Comparison of ENCODE assay signal across 19 mouse cellular contexts in genomic region chr17:84101652-84102051, GRCm38 (mm10).
A peak's percentile ranks its signal among the peaks of the same experiment; 100 is the strongest.
DNase-seq lines count a peak whose midpoint lies in the region; ATAC-seq and TF ChIP-seq lines count a peak whose summit lies in the region.
"Had no signal": no experiment of that assay in that cellular context is flagged by ENCODE, and none has a peak within 500 bp of the region (broad histone marks: within the 10 kb centered on the region; RNA-seq: fewer than 3 reads in every experiment).

No protein-coding gene starts in this region.

- H3K4me1 ChIP-seq in kidney, adult 2 months (ENCODE audit: control insufficient read depth, insufficient read depth, low read length): 0 out of 2 replicates have a peak, but pooled peaks cover 7% of the 10 kb centered on the region
- H3K4me1 ChIP-seq in spleen, adult 2 months (ENCODE audit: control insufficient read depth, insufficient read depth, insufficient read length): peaks cover 14% of the 10 kb centered on the region; the same call in 1 of the 2 replicates
- H3K4me1 ChIP-seq in limb, embryonic 10.5 days: peaks cover 45% of the 10 kb centered on the region
- peaks cover 25% of the 10 kb centered on the region for H3K4me1 ChIP-seq in stomach, embryonic 16.5 days (ENCODE audit: control insufficient read depth, insufficient read depth, low read length)

- H3K27ac ChIP-seq in kidney, adult 2 months (ENCODE audit: insufficient read depth, low read depth, low read length): 0 out of 2 replicates have a peak overlapping the region, but pooled peaks have one; percentile 18
- peak overlapping the region; percentile 73 for H3K27ac ChIP-seq in spleen, adult 2 months (ENCODE audit: insufficient read depth, low read length)
- H3K27ac ChIP-seq in limb, embryonic 10.5 days: 0 out of 2 replicates have a peak overlapping the region, but pooled peaks have one; percentile 3
- peak overlapping the region; percentile 46; the same call in 1 of the 2 replicates for H3K27ac ChIP-seq in stomach, embryonic 16.5 days (ENCODE audit: low read length)
- H3K27ac ChIP-seq: heart, embryonic 15.5 days; hindbrain, embryonic 12.5 days; midbrain, embryonic 15.5 days had no signal

- no peak for DNase-seq in kidney, adult 2 months
- DNase-seq in kidney, adult 9 months: no peak
- no peak for DNase-seq in spleen, adult 2 months (ENCODE audit: low read depth in 1 of 2, low spot score in 2 of 2)
- no peak for DNase-seq in spleen, postnatal 14 days (ENCODE audit: low spot score in 2 of 2)
- DNase-seq in limb, embryonic 10.5 days (ENCODE audit: low spot score): no peak
- no peak for DNase-seq in embryo, embryonic 10 days (ENCODE audit: low spot score)
- DNase-seq: adrenal gland, adult 2 months; cerebellum, adult 8-10 months; gastrocnemius, postnatal 14 days; kidney, adult 11 months; kidney, postnatal 4 days; lung, postnatal 36 days; thymus, postnatal 14 days had no signal

- no peaks in the 10 kb centered on the region for H3K36me3 ChIP-seq in kidney, adult 2 months (ENCODE audit: control insufficient read depth, insufficient read depth, low read length)
- no peaks in the 10 kb centered on the region for H3K36me3 ChIP-seq in spleen, adult 2 months (ENCODE audit: control insufficient read depth, insufficient read depth, low read length)
- H3K36me3 ChIP-seq in limb, embryonic 10.5 days: no peaks in the 10 kb centered on the region
- no peaks in the 10 kb centered on the region for H3K36me3 ChIP-seq in stomach, embryonic 16.5 days (ENCODE audit: control insufficient read depth, insufficient read depth, low read length)
- H3K36me3 ChIP-seq: G1E; heart, embryonic 15.5 days; hindbrain, embryonic 12.5 days; midbrain, embryonic 15.5 days had no signal

- TF ChIP-seq CTCF in kidney, adult 2 months (conservative IDR thresholded peaks at IDR 0.05; ENCODE audit: insufficient read depth, insufficient read length, low read depth, low read length): no peak
- no peak for TF ChIP-seq CTCF in spleen, adult 2 months (IDR thresholded peaks at IDR 0.05; ENCODE audit: extremely low read depth, insufficient read depth, insufficient read length, insufficient replicate concordance)

- no peak for TF ChIP-seq POLR2A in kidney, adult 2 months (IDR thresholded peaks at IDR 0.05; ENCODE audit: low read depth, low read length)
- TF ChIP-seq POLR2A in spleen, adult 2 months (IDR thresholded peaks at IDR 0.05; ENCODE audit: low read depth, low read length): no peak

- no peak overlapping the region for H3K4me2 ChIP-seq in stomach, embryonic 16.5 days (ENCODE audit: low read depth, low read length)
- H3K4me2 ChIP-seq: heart, embryonic 15.5 days; hindbrain, embryonic 12.5 days; midbrain, embryonic 15.5 days had no signal

- no peak overlapping the region for H3K9ac ChIP-seq in stomach, embryonic 16.5 days (ENCODE audit: low read length)
- H3K9ac ChIP-seq: heart, embryonic 15.5 days; hindbrain, embryonic 12.5 days; midbrain, embryonic 15.5 days had no signal

- ATAC-seq in stomach, embryonic 16.5 days (ENCODE audit: insufficient read depth, low FRiP score): no peak
- ATAC-seq: midbrain, embryonic 15.5 days had no signal

- no peaks in the 10 kb centered on the region for H3K9me3 ChIP-seq in limb, embryonic 10.5 days (replicated peaks)
- H3K9me3 ChIP-seq in stomach, embryonic 16.5 days (replicated peaks; ENCODE audit: control insufficient read depth, low read length): no peaks in the 10 kb centered on the region
- H3K9me3 ChIP-seq: G1E; heart, embryonic 15.5 days; hindbrain, embryonic 12.5 days; midbrain, embryonic 15.5 days had no signal

- WGBS in kidney, adult 2 months: 71% methylated on average over 1 of the region's 1 CpGs
- WGBS in spleen, adult 2 months: 67% methylated on average over 1 of the region's 1 CpGs
- 59% methylated on average over 1 of the region's 1 CpGs for WGBS in limb, embryonic 10.5 days
- WGBS in stomach, embryonic 16.5 days: 67% methylated on average over 1 of the region's 1 CpGs

- H3K27me3 ChIP-seq in kidney, adult 2 months (replicated peaks; ENCODE audit: control insufficient read depth, insufficient read depth, low read length): no peaks in the 10 kb centered on the region
- H3K27me3 ChIP-seq in spleen, adult 2 months (ENCODE audit: control insufficient read depth, insufficient read depth, low read length): peaks cover 4% of the 10 kb centered on the region; the same call in 1 of the 2 replicates
- peaks cover 14% of the 10 kb centered on the region for H3K27me3 ChIP-seq in limb, embryonic 10.5 days (ENCODE audit: low read depth, poor library complexity, severe bottlenecking)
- no peaks in the 10 kb centered on the region for H3K27me3 ChIP-seq in stomach, embryonic 16.5 days (ENCODE audit: control insufficient read depth, insufficient read depth, low read length)
- H3K27me3 ChIP-seq: heart, embryonic 15.5 days; midbrain, embryonic 15.5 days had no signal

- H3K4me3 ChIP-seq in kidney, adult 2 months (ENCODE audit: insufficient read depth, low read depth, low read length): no peak overlapping the region
- H3K4me3 ChIP-seq in spleen, adult 2 months (ENCODE audit: extremely low read depth, insufficient read depth, insufficient read length): no peak overlapping the region
- H3K4me3 ChIP-seq in limb, embryonic 10.5 days: no peak overlapping the region
- H3K4me3 ChIP-seq in stomach, embryonic 16.5 days (replicated peaks; ENCODE audit: low read length): no peak overlapping the region
- H3K4me3 ChIP-seq: erythroblast, embryonic 14.5 days; heart, embryonic 15.5 days; hindbrain, embryonic 12.5 days; midbrain, embryonic 15.5 days had no signal

Comparison
In these comparisons a context has a peak if more than half of its experiments do, and no peak if none do; other contexts are left out.
1. H3K27ac ChIP-seq: peak in every context shown above with its lines; median percentile 73 in spleen, adult 2 months; 46 in stomach, embryonic 16.5 days; 18 in kidney, adult 2 months; 3 in limb, embryonic 10.5 days.